Mouse (Mus musculus) induced T-regulatory cell, adult 2 months (primary cell): ENCODE data around the gene Ano6.

ENCODE experiments used
- DNase-seq: peaks from one replicate; pipeline ENCODE4 v3.0.0-alpha.2; 2012; ENCODE audit warnings: low read depth

Gene Ano6

DNA sequence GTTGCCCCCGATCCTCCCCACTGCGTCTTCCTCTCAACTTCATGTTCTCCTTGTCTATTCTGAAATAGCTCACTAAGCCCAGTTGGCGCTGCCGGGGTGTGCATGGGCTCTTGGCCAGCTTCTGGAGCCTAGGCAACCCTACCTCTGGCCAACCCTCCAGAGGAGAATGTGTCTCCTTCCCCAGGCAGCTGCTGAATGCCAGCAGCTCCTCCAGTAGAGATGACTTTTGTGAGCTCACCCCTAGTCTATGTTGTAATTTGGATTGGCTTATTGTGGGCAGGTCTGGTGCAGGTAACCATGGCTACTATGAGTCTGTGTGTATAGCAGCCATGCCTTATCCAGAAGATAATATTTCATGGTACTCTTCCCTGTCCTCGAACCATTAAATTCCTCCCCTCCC lies 141.7 kb downstream of the Ano6 start:
- no peak for DNase-seq

DNA sequence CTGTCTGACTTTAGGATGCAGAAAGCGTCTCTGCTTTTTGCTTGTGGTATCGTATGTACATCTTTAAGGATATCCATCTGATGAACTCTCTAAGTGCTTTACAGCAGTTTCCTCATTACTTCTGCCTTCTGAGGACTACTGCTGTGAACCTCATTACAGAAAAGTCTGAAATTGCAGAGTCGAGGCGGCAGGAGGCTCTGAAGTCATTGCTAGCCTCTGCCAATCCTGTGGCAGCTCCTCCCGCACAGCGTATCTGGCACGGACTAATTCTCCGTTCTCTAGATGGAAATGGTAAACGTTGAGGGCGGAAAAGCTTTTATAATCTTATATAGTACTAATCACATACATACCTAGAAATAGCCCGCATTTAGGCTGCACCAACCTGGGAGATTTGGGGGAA lies 144.5 kb downstream of the Ano6 start:
- no peak for DNase-seq

DNA sequence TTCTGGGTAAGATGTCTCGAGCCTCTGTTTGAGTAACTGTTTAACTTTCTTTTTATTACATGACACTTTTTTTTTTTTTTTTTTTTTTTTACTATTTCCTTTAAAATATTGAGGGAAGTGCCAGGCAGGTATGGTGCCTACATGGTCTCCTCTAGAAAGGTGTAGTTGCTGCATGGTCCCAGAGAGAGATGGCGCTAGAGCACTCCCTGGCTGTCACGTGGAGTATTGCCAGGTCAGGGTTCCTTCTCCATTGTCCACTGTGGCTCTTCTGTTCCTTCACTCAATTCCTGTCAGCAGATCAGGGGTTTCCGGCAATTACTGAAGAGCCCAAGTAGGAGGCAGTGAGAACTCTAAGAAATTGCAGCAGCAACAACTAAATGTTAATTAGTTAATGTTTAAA lies 152.8 kb downstream of the Ano6 start:
- DNase-seq, result peak; percentile 32

DNA sequence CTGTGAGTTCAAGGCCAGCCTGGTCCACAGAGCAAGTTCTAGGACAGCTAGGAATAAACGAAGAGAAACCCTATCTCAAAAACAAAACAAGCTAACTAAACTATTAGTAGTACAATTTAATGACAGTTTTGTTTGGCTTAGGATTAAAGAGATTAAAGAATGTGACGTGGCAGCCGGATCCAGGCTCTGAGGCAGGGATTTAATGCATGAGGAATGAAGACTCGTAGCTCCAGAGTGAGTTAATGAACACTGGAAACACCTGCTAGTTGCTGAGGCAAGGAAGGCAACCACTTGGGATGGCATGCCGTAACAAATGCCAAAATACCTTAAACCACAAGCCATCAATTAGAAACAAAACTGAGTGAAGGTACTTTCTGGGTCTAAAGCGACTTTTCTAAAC lies 153.7 kb downstream of the Ano6 start:
- no peak for DNase-seq

DNA sequence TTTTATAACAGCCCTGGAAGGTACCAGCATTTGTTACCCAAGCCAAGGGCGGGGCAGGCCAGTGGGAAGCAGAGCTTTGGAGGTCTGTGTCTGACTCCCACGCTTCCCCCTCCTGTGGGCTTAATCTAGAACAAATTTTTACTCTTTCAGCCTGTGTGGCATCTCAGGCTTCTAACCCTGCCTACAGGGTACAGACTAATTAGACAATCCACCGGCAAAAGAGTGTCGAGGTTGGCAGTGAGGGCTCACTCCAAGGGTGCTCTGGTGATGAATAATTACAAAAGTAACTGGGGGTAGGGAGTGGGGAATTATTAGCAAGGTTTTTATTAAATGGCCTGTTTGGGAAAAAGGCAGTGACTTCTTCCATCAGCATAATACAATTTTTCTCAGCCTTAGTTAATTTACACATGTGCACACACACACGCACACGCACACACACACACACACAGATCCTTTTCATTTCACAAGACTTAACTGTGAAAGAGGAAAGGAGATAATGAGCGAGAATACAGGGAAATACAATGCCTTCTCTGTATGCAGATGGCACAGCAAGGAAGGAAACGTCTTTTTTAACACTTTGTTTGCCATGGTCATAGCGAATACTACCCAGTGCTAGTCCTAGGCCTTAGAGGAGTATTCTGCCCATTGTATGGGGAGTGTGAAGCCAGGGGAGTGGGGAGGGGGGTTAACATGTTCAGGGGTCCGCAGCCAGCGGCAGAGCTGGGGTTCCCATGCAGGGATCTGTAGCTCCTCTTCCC lies 155.5 kb downstream of the Ano6 start:
- no peak for DNase-seq

DNA sequence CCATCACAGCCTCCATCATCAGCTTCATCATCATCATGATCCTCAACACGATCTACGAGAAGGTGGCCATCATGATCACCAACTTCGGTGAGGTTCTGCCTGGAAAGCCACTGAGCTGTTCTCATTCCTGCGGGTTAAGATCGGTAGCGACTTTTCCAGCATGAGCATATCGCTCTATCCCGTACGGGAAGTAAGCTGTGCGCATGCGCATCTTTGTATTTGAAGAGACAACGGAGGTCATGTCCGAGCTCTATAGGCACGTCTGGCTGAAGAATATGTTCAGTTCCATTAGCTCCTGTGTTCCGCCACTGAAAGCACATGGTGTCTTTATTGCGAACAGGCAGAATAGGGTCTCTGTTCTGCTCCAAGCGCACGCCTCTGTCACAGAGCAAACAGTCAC lies 157.8 kb downstream of the Ano6 start:
- no peak for DNase-seq

DNA sequence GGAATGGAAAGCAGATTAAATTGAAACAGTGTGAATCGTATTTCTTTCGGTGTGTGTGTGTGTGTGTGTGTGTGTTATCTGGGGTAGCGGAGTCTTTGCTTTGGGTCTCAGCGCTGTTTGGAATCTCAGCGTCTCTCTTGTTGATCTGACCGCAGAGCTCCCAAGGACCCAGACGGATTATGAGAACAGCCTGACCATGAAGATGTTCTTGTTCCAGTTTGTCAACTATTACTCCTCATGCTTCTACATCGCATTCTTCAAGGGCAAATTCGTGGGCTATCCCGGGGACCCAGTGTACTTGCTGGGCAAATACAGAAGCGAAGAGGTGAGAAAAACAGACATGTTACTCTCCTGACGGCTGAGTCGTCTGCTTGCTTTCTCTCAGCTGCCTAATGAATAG lies 158.7 kb downstream of the Ano6 start:
- no peak for DNase-seq

DNA sequence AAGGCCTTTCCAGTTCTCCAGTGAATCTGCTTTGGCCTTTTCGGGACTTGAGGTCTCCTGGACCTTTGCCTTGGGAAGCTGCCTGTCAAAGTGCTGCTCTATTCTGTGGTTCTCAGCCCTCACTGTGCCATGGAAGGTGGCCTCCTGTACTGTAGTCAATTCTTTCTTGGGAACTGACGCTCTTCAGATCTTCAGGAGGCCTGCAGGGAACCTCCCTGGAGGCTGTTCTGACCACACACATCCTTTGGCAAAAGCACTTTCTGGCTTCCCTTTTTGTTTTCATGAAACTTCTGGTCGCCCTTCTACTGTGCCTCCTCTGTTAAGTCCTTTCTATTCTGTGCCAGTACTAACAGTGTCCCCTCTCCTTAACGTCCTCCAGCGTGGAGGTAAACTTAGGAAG lies 160.9 kb downstream of the Ano6 start:
- DNase-seq, result no peak

DNA sequence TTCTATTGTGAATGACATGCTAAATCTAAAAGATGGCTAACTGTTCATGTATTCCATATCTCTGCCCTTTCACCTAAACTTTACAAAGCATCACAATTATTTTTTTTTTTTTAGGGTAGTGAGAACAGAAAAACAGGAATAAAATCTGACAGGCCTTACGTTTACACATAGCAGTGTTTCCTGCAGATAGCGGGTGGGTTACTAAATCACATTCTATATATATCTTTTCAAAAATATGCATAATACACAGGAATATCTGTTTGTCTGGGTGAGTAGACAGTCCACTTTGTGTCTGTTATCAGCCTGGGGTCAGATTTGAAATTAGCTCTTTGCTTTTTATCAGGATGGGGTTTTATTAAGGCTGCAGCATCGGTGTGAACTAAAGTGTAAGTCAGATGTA lies 166.0 kb downstream of the Ano6 start:
- DNase-seq, result no peak

DNA sequence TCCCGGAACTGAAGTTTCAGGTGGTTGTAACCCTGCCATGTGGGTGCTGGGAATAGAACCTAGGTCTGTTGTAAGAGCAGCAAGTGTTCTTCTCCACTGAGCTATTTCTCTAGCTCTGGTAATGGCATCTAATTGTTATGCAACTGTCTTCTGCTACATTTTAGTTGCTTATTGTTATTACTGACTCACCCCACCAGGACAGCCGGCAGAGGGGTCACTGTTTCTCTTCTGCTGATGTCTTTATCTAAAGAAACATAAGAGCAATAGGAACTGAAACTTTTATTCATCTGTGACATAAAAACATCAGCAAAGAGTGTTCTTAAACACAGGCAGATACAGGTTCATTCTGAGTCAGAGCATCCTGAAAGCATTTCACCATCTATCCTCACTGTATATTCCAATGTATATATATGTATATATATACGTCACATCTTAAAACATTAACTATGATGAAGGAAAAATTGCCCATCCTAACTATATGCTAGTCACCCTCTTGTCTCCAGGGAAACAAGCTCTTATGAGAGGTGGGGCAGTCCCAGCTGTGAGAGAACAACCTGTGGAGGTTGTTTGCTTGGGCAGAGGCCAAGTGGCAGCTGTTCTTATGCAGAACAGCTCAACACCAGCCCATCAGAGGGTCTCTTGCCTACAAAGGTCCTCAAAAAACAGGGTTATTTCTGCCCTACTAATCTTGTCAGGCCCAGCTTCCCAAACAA lies 171.9 kb downstream of the Ano6 start:
- no peak for DNase-seq

DNA sequence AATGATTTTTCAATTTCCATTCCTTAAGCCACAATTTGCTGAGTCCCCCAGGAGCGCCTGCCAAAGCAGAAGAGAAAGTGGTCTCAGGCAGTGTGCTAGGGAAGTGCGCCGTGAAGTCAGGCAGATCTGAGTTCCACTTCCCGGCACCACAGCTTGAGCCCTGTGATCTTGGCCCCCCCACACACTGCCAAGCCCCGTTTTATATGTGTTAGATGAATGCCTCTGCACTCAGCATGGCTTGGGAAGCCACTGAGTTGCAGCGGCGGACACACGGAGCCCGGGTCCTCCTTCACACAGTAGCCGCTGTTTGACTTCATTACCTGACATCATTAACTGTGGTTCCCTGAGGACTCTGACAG lies 172.5 kb downstream of the Ano6 start:
- no peak for DNase-seq

DNA sequence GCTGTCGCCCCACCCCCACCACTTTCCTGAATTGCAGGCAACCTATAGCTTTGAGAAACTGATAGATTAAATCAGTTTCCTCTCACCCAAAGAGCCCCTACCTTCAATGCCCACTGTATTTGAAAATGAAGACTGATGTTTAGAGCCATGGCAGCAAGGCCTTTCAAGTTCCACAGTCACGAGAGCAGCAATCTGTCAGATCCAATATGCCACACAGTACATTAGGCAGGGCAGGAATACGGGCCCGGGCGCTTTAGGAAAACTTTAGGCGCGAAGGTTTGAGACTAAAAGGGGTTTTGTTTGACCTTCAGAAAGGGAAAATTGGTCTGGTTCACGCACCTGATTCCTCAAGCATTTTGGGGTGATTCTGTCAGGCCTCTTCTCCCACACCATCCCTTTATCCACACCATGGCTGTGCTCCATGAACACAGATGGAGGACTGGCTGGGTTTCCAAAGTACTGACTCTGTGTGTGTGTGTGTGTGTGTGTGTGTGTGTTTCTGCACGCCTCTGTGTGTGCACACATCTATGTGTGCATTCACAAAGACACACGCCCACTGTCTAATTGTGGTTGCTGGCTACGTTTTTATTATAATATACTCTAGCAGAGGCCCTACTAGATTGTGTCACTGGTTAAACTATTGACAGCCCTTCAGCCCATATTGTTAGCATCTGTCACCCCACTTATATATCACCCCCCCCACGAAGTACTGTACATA lies 173.0 kb downstream of the Ano6 start:
- DNase-seq, result no peak

DNA sequence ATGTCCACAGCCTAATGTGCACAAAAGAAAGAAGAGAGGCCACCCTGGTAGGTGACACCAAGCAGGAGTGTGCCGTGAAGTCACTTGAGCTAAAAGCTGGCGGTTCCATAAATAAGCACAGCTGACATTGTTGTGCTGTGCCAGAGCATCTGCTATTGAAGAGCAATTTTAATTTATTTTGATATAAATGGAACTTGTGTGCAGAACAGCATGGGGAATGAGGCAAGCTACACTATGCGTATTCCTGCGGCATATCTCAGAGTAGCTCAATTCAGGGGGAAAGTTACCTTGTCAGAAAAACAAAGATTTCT lies 173.6 kb downstream of the Ano6 start:
- no peak for DNase-seq

DNA sequence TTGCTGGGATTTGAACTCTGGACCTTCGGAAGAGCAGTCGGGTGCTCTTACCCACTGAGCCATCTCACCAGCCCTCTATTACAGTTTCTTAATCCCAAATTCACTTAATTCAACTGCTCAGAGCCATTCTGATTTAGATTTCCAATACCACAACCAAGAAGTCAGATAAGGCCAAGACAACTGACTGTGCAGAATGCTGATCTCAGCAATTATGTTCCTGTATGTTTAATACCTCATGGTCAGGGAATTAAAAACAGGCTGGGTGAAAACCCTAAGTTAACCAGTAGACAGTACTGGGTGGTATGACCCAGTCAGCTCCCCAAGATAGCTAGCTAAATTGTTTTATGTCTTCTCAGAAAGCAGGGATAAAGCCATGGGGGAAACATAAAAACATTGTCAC lies 176.3 kb downstream of the Ano6 start:
- DNase-seq, result no peak

DNA sequence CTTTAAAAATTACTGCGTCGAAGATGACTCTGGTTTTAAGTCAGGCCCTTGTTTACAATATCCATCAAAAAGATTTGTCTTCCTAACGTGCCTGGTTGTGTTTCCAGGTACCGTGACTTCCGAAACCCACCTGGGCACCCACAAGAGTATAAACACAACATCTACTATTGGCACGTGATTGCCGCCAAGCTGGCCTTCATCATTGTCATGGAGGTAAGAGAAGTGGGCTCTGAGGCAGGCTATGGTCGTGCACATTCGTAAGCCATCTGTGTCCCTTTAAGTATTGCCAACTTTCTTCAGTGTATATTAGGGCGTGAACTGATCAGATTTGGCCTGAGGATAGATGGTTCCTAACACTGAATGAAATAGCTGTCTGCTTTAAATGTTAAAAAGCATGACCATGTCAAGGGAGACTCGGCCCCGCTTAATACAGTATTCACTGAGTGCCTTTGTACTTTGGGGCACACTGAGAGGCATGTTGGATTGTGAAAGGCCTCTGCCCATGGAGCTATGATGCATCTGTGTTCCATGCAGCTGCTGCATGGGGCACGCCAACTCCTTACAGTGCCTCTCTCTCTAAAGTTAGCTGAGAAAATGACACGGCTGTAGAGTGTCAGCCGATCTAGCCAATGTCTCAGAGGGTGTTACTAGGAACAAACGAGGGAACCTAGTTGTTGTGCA lies 177.0 kb downstream of the Ano6 start:
- DNase-seq, result no peak

DNA sequence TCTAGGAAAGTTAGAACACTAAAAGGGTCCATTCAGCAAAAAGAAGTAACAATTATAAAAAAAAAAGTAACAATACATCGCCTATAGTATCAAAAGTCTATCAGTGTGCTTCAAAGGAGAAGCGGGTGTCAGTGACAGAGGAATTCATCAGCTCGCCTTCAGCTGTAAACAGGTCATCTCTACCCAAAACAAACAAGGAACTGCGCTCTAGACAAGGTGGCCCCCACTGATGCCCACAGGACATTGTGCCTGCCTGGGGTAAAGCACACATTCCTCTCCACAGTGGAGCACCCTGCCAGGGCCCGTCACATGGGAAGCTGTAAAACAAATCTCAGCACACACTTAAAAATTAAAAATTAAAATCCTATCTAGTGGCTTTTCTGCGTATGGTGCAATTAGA lies 179.0 kb downstream of the Ano6 start:
- no peak for DNase-seq

DNA sequence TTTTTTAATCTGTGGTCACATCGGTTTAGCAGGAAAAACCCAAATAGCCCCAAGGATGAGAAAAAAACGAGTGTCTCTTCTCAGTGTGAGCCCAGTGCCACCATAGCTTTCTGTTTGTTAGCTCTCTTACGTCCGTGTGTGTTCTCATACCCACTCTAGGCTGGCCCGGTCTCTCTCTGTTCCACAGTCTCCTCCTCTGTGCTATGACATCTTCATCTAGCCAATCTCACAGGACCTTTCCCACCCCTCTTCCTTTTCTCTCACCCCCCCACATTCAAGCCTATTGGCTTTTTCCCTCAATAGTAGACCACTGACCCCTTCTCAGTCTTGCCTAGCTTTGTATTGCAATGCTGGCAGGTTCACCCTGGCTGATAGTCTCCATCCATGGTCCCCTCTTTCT lies 179.5 kb downstream of the Ano6 start:
- no peak for DNase-seq

DNA sequence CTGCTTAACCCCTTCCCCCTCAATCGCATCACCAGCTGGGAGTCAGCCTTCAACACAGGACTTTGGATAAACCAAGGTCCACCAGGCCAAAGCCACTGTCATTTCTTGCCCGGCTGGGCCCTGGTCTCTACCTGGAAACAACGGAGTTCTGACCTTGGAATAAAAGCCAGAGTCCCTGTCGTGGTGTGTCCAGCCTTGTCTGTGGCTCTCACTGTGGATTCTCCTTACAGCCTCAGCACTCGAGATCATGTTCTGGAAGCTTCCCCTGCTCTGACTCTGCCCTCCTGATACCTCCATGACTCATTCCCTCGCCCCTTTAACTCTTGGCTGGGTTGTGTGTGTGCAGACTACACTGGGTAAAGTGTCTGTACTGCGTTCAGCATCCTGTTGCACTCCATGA lies 180.0 kb downstream of the Ano6 start:
- no peak for DNase-seq

DNA sequence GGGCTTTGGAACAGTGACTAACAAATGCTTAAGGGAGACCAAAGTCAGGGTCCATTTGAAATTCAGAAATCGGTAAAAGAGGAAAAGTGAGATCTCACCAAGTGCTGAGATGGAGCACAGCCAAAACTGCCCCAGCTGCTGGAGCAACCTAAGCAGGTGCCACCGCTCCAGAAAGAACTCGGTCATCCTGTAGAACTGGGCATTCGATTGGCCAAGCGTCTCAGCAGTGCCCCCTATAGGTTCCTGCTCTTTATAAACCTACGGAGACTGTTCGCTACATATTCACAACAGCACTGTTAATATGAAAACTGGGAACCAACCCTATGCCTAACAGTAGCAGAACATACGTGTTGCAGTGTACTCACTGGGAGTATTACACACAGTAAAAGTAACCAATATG lies 180.7 kb downstream of the Ano6 start:
- DNase-seq, result peak; percentile 4

DNA sequence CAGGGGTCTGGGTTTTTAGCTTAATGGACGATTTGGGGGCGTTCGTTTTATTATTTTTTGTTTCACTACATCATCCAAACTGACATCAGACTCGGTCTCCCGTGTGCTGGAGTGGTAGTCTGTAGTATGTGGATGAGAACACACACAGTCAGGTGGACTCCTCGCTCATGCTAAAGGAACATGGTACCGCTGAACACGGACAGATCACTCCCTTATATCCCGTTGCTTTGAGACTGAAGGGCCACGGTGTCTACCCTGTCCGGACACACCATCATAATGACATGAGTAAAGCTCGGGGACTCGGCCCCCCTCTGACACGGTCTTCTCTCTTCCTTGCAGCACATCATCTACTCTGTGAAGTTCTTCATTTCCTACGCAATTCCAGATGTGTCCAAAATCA lies 181.5 kb downstream of the Ano6 start:
- no peak for DNase-seq

DNA sequence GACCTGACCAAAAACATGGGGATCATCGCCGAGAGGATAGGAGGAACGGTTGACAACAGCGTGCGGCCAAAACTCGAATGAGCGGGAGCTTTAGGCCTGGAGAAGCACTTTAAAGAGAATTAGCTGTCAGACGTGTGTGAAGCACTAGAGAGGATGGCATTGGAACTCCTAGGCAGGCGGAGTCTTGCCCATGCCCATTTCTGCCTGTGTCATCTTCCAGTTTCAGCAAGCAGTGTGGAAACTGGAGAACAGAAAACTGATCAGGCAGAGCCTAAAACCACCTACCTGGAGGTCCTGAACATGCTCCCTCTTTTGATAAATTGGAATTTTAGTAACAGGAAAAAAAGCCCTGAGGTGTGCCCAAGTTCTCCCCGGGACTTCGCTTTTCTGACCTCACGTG lies 182.0 kb downstream of the Ano6 start:
- DNase-seq, result no peak

DNA sequence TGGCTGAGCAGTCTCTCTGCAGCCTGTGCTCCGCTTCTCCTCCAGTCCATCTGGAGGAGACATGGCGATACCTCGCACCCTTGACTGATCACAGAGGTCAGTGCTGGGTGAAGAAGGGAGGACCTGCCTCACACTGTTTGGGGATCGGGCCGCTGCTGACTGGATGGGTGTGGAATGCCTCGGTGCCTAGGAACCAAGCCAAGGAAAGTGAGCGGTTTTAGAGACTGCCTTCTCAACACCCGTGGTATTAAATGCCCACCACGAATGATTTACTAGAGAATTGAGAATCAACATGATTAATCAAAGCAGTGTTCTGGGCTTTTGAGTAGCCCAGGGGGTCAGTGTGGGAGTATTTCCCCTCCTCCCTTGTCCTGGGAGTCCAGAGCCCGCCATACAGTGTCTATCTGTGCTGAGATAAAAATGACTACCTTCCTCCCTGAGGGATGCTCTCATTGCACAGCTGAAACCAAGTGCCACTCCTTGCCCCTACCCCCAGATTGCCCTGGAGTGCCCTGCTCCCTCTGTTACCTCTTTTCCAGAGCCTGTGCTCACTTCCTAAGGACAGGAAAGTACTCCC lies 183.5 kb downstream of the Ano6 start:
- no peak for DNase-seq
